Mouse (Mus musculus) heart, adult 10 weeks (tissue): ENCODE data around the gene Fcrla. TPM values are rescaled to one million over a fixed set of nuclear protein-coding genes. Genes with fewer than 3 reads are reported as not detected.

Experiments
- polyA plus RNA-seq: library from polyadenylated mRNA; stranded (reverse); fragments of 350-450 nt; fragmentation: Illumina TruSeq; extraction: RNeasy Lipid Tissue Mini Kit (QIAGEN cat#74804); gene quantifications from one replicate; pipeline ENCODE4 v1.2.3, GENCODE M21; 2014; ENCODE audit warnings: low read depth, low replicate concordance

Fcrla gene
- polyA plus RNA-seq, result not detected

GRCm38 (mm10) chr1:170927378-170927777, at the start of gene Fcrla:
Gene Fcrla, minus strand, starts transcription at chr1:170927583.

GRCm38 (mm10) chr1:170976447-170976846, 49.1 kb upstream of the Fcrla start, which contains the start of gene Fcgr2b:
Gene Fcgr2b, minus strand, starts transcription at chr1:170976547.

GRCm38 (mm10) chr1:170912891-170913615, 14.3 kb downstream of the Fcrla start, which contains the start of gene Fcrlb:
Gene Fcrlb, minus strand, starts transcription at chr1:170912941.

GRCm38 (mm10) chr1:170884978-170885561, 42.3 kb downstream of the Fcrla start, which contains the start of the genes Gm26620 and Dusp12:
Gene Gm26620, plus strand, starts transcription at chr1:170885065.
Gene Dusp12, minus strand, starts transcription at chr1:170885540.

GRCm38 (mm10) chr1:170867691-170868105, 59.7 kb downstream of the Fcrla start, which contains the start of gene Atf6:
Gene Atf6, minus strand, starts transcription at chr1:170867771.

Other genes with a start within 250 kb of the Fcrla start
- gene Atf6, start 59.8 kb downstream of the Fcrla start, polyA plus RNA-seq, result 48.1 TPM
- 1.0 TPM for gene Gm26620, start 42.5 kb downstream of the Fcrla start, polyA plus RNA-seq
- 12.5 TPM for gene Dusp12, start 42.0 kb downstream of the Fcrla start, polyA plus RNA-seq
- not detected for gene Fcrlb, start 14.6 kb downstream of the Fcrla start, polyA plus RNA-seq
- 13.1 TPM for gene Fcgr2b, start 49.0 kb upstream of the Fcrla start, polyA plus RNA-seq
- gene Fcgr4, start 91.3 kb upstream of the Fcrla start, polyA plus RNA-seq, result 0.86 TPM
- gene Fcgr3, start 137.4 kb upstream of the Fcrla start, polyA plus RNA-seq, result 18.7 TPM
- 1.6 TPM for gene Cfap126, start 186.3 kb upstream of the Fcrla start, polyA plus RNA-seq
- 513 TPM for gene Sdhc, start 223.0 kb upstream of the Fcrla start, polyA plus RNA-seq
- 1.1 TPM for gene Mpz, start 223.1 kb upstream of the Fcrla start, polyA plus RNA-seq